34 mouse cellular contexts compared by ENCODE assay signal in the genomic region with DNA sequence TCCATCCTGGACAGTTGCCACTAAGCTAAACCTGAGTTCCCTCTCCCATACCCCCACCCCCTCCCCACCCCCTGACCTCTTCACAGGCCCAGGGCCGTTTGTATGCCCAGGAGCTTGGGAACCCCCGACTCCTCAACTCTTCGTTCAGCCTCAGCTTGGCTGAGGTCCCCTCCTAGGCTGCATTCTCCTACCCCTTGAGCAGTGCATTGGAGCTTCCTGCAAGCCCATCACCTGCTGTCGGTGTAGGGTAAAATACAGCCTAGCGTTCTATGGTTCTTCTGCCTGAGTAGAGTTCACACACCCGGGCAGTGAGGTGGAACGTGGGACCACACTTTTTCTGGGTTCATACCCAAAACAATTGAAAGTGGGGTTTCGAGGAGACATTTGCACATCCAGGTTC. TPM values are rescaled to one million over a fixed set of nuclear protein-coding genes. Genes with fewer than 3 reads are reported as not detected.
"Had no signal": no experiment of that assay in that cellular context is flagged by ENCODE, and none has a peak within 500 bp of the region (broad histone marks: within the 10 kb centered on the region; RNA-seq: fewer than 3 reads in every experiment).

No protein-coding gene starts in this region.

- H3K9ac ChIP-seq: limb, embryonic 12.5 days; limb, embryonic 13.5 days; limb, embryonic 15.5 days; liver, embryonic 12.5 days; liver, embryonic 13.5 days; liver, embryonic 14.5 days; liver, embryonic 15.5 days; liver, postnatal 0 days; lung, embryonic 14.5 days; lung, embryonic 15.5 days; midbrain, embryonic 12.5 days; midbrain, embryonic 13.5 days; midbrain, embryonic 15.5 days; neural tube, embryonic 12.5 days; neural tube, embryonic 13.5 days had no signal

- H3K4me2 ChIP-seq: limb, embryonic 12.5 days; limb, embryonic 13.5 days; limb, embryonic 15.5 days; liver, embryonic 11.5 days; liver, embryonic 12.5 days; liver, embryonic 13.5 days; liver, embryonic 15.5 days; lung, embryonic 14.5 days; lung, embryonic 15.5 days; midbrain, embryonic 11.5 days; midbrain, embryonic 12.5 days; midbrain, embryonic 13.5 days; midbrain, embryonic 15.5 days; neural tube, embryonic 12.5 days; neural tube, embryonic 13.5 days had no signal

- H3K27me3 ChIP-seq: limb, embryonic 12.5 days; limb, embryonic 13.5 days; limb, embryonic 15.5 days; liver, embryonic 15.5 days; megakaryocyte, embryonic 14.5 days; midbrain, embryonic 12.5 days; midbrain, embryonic 15.5 days; neural tube, embryonic 12.5 days; neural tube, embryonic 13.5 days had no signal

- H3K4me1 ChIP-seq: limb, embryonic 12.5 days; limb, embryonic 13.5 days; limb, embryonic 15.5 days; lung, embryonic 15.5 days; midbrain, embryonic 10.5 days; midbrain, embryonic 12.5 days; midbrain, embryonic 13.5 days; midbrain, embryonic 15.5 days; neural tube, embryonic 12.5 days; neural tube, embryonic 13.5 days had no signal

- H3K36me3 ChIP-seq: limb, embryonic 10.5 days; limb, embryonic 12.5 days; limb, embryonic 13.5 days; limb, embryonic 15.5 days; liver, embryonic 12.5 days; liver, embryonic 13.5 days; liver, embryonic 15.5 days; lung, embryonic 15.5 days; midbrain, embryonic 10.5 days; midbrain, embryonic 12.5 days; midbrain, embryonic 13.5 days; midbrain, embryonic 15.5 days; neural tube, embryonic 12.5 days; neural tube, embryonic 13.5 days had no signal

- H3K9me3 ChIP-seq: limb, embryonic 10.5 days; limb, embryonic 12.5 days; limb, embryonic 13.5 days; limb, embryonic 15.5 days; liver, embryonic 12.5 days; liver, embryonic 13.5 days; liver, embryonic 15.5 days; lung, embryonic 15.5 days; megakaryocyte, embryonic 14.5 days; midbrain, embryonic 10.5 days; midbrain, embryonic 12.5 days; midbrain, embryonic 13.5 days; midbrain, embryonic 15.5 days; neural tube, embryonic 12.5 days; neural tube, embryonic 13.5 days had no signal

- H3K27ac ChIP-seq: limb, embryonic 10.5 days; limb, embryonic 12.5 days; limb, embryonic 13.5 days; limb, embryonic 15.5 days; liver, embryonic 12.5 days; liver, embryonic 13.5 days; liver, embryonic 14.5 days; liver, embryonic 15.5 days; lung, embryonic 15.5 days; macrophage; midbrain, embryonic 10.5 days; midbrain, embryonic 12.5 days; midbrain, embryonic 13.5 days; midbrain, embryonic 15.5 days; neural tube, embryonic 12.5 days; neural tube, embryonic 13.5 days had no signal

- ATAC-seq: liver, embryonic 12.5 days; liver, postnatal 0 days; lung, postnatal 0 days; midbrain, embryonic 13.5 days; midbrain, embryonic 15.5 days; midbrain, embryonic 16.5 days had no signal

- H3K4me3 ChIP-seq: limb, embryonic 10.5 days; limb, embryonic 12.5 days; limb, embryonic 13.5 days; limb, embryonic 15.5 days; liver, embryonic 12.5 days; liver, embryonic 13.5 days; liver, embryonic 15.5 days; lung, embryonic 15.5 days; midbrain, embryonic 10.5 days; midbrain, embryonic 12.5 days; midbrain, embryonic 13.5 days; midbrain, embryonic 15.5 days; myocyte; neural tube, embryonic 12.5 days; neural tube, embryonic 13.5 days had no signal

- DNase-seq: left cerebral cortex, postnatal 4 days; liver; liver, embryonic 13.5 days; liver, postnatal 0 days; lung, adult 18-20 months; lung, adult 2 months; lung, embryonic 14.5 days; lung, postnatal 10 days; lung, postnatal 14 days; lung, postnatal 36 days; lung, postnatal 4 days; midbrain, embryonic 14.5 days had no signal

RNA-seq across cellular contexts. Expression of a gene that starts 58.8 kb away (rescaled TPM):
- total RNA-seq: megakaryocyte-erythroid progenitor cell, adult 5-6 weeks had no signal
